Mouse (Mus musculus) heart, postnatal 10 days (tissue): ENCODE results near the gene Cog8. TPM values are rescaled to one million over a fixed set of nuclear protein-coding genes. Genes with fewer than 3 reads are reported as not detected.

Experiments
- microRNA-seq, 2 experiments: library from miRNA; unstranded; fragments of <30 nt; microRNA quantifications; one replicate each; pipeline ENCODE4 v1.2.0; 2022
- total RNA-seq, 2 experiments: library from RNA; stranded (reverse); gene quantifications; 2 replicates each; pipeline ENCODE4 v1.2.3; 2021

Gene Cog8
- total RNA-seq, 2 experiments from 2014 or later: 18.9 to 22.1 TPM

Small RNAs within 50 kb of the gene (microRNA-seq; reads per million reads assigned to microRNA genes)
- gene Mir7075: 0.35 to 2.6 reads per million in 2 experiments

Other genes starting within 250 kb of the Cog8 start
- 1 to 10 TPM; 1.9 to 2.4 TPM for gene Has3, start 186.4 kb downstream of the Cog8 start, total RNA-seq
- 10 to 100 TPM; 23.8 to 25.0 TPM for gene Utp4, start 163.1 kb downstream of the Cog8 start, total RNA-seq
- gene Sntb2, start 120.9 kb downstream of the Cog8 start, total RNA-seq: 10 to 100 TPM; 27.1 to 27.6 TPM
- gene Vps4a, start 25.5 kb downstream of the Cog8 start, total RNA-seq: 10 to 100 TPM; 59.8 to 61.4 TPM
- 10 to 100 TPM; 43.4 to 53.1 TPM for gene Pdf, start 8.1 kb downstream of the Cog8 start, total RNA-seq
- 10 to 100 TPM; 24.9 to 28.8 TPM for gene Nip7, start 188 bp upstream of the Cog8 start, total RNA-seq
- not detected for gene Tmed6, start 9.0 kb upstream of the Cog8 start, total RNA-seq
- gene Terf2, start 39.9 kb upstream of the Cog8 start, total RNA-seq: 10 to 100 TPM; 18.0 to 18.1 TPM
- gene Cyb5b, start 94.0 kb upstream of the Cog8 start, total RNA-seq: 10 to 100 TPM; 47.0 to 48.9 TPM
- 10 to 100 TPM; 37.9 to 43.0 TPM for gene Nfat5, start 236.8 kb upstream of the Cog8 start, total RNA-seq